Mouse (Mus musculus): ENCODE measurements around the gene Tspo. TPM values are rescaled to one million over a fixed set of nuclear protein-coding genes. Genes with fewer than 3 reads are reported as not detected.
A peak's percentile ranks its signal among the peaks of the same experiment; 100 is the strongest.

Tspo gene
- total RNA-seq, 2 experiments from 2014 or later = 51.5 to 74.4 TPM

DNA sequence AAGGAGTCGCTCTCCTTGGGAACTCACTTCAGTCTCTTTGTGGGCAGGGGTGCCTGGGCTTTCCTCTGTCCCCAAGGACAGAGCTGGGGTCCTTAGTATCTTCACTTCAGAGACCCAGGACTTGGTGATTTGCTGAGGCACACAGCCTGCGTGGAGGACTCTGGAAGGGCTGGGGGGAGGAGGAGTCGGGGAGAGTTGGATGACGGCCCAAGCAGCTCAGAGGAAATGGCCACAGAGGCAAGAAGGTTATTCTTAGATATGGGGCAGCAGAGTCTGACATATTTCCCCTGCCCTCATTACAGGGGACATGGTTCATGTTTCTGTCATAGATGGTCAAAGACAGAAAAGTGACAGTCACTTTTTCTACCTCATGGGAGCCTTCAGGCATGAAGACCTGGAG is 23.5 kb upstream of the Tspo start:
- ATAC-seq (replicated peaks; ENCODE audit: low FRiP score, poor library complexity, severe bottlenecking) = no peak

DNA sequence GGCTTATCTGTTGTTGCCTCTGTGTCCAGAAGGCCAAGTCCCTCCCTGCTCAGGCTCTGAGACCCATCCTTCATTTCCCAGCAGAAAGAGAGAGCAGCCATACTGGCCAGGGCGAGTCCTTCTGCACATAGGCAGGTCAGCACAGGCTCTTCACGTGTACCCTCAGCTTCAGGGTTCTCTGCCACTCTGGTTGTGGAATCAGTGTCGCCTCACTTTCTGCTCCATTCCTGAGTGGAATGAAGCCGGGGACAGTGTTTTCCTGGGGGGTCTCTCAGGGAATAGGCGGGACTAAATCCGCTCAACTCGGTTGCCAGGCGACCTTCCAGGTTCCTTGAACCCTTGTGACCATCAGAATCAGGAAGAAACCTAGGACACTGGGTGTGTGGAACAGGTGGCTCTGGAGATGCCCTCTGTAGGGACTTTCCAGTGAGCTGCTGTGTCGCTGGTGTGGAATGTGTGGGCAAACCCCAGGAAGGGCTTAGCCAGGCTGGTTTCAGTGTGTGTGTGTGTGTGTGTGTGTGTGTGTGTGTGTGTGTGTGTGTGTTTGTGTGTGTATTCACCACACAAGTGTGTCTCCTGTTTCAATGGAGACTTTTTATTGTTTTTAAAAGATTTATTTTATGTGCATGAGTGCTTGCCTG is 21.6 kb upstream of the Tspo start:
- no peak for ATAC-seq (replicated peaks; ENCODE audit: low FRiP score, poor library complexity, severe bottlenecking)

DNA sequence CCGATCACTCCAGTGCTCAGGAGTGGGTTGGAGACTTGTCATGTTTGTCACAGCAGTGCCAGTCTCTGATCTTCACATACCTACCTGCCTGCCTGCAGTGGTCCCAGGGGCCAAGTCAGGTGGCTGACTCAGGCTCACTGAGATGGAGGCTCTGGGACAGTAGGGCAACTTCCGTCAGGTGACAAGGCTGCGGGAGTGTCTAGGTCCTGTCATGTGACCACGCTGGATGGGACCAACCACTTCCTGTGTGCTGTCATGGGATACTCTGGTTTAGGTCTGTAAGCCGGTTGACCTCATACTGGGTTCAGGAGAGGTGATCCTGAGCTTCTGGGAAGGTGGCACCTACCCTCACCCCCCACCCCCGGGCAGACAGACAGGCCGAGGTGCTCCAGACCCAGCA is 17.4 kb upstream of the Tspo start:
- no peak for ATAC-seq (replicated peaks; ENCODE audit: low FRiP score, poor library complexity, severe bottlenecking)

DNA sequence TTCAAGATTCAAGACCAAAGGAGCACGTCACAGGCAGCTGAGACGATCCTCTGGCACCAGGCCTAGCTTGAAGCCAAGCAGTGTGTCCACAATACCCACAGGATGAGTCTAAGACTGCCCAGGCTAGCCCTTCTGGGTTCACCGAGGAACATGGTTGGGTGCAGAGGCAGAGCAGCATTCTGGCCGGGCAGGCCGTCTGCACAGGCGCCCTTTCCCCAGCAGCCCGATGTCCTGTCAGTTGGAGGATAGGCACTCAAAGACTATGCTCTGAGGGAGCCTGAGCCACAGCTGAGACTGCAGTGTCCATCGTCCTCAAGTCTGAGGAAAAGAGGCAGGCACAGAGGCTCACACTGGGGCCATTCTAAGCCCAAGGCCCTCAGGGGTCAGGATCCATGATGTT is 16.2 kb upstream of the Tspo start:
- no peak for ATAC-seq (replicated peaks; ENCODE audit: low FRiP score, poor library complexity, severe bottlenecking)

DNA sequence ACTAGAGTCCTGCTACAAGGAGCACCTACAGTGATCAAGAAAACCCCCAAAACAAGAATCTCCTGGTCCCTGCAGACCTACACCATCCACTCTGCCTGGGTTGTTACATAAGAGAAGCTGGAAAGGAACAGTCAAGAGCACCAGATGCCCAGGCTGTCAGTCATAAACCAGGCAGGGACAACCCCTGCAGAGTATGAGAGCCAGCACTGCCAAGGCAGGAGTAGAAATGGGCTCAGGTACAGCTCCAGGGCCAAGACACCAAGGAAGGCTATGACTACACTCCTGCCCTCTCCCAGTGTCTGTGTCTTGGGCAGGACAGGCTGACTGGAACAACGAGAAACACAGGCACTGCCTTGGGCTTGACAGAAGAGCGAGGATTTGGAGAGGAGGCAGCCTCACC is 13.3 kb upstream of the Tspo start:
- no peak for ATAC-seq (replicated peaks; ENCODE audit: low FRiP score, poor library complexity, severe bottlenecking)

DNA sequence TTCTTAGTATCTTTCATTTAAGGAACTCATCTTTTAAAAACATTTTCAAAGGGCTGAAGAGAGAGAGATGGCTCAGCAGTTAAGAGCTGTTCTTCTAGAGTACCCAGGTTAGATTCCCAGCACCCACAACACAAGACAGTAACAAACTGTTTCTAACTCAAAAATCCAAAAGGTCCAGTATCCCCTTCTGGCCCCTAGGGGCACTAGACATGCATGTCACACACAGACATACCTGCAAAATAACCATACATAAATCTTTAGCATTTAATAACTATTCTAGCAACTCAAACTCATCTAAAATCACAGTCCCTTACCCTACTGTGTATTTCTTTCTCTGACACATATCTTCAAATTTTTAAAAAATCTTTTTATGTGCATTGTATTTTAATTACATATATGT is 9.6 kb upstream of the Tspo start:
- ATAC-seq (replicated peaks; ENCODE audit: low FRiP score, poor library complexity, severe bottlenecking) = no peak

DNA sequence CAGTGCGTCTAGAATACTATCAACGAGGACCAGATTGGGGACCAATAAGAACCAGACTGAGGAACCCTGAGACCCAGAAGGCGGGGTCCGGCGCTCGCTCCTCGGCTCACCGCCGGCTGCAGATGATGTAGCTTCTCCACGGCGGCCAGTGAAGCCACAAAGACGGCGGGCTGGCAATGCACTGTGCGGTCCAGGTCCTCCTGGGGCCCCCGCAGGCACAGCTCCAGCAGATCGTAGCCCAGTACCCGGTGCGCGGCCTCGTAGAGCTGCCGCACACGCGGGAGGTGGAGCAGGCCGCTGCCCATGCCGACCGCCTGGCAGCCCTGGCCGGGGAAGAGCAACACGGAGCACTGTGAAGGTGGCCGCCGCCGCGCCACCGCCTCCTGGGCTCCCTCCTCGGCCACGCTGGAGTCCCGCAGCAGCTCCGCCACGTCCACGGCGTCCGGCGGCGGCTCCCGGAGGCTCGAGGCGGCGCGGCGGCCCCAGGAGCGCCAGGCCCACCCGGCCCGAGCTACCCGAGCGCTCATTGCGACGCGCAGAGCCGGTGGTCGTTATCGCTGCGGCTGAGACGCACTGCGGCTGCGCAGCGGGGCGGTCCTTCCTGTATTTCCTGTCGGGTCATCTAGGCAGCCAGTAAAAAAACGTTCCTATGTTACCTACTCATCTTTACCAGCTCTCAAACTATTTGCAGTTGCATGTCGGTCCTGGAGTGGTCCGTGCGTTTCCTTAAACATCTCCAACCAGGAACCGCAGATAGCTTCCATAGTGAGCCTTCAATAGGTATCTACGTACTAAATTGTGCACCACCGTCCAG is 8.0 kb upstream of the Tspo start:
- peak; percentile 95 for ATAC-seq (replicated peaks; ENCODE audit: low FRiP score, poor library complexity, severe bottlenecking)

DNA sequence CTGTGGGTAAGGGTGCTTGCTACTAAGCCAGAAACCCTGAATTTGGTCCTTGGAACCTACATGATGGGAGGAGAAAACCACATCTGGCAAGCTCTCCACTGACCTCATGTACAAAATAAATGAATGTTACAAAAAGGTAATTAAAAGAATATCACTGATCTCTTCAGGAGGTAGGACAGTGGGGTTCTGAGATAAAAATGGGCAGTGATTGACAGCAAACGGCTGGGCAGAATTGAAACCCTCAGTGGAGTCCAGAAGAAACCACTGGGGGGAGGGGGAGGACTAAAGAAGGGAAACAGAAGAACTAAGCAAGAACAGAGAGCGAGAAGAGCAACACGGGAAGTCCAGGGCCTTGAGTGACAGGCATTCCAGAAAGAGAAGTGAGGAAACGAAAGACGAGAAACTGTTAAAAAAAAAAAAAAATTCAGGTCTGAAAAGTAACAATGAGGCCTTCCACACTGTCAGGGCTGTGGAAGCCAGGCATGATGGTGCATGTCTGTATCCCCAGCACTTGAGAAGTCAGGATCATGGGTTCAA is 2.4 kb upstream of the Tspo start:
- no peak for ATAC-seq (replicated peaks; ENCODE audit: low FRiP score, poor library complexity, severe bottlenecking)

DNA sequence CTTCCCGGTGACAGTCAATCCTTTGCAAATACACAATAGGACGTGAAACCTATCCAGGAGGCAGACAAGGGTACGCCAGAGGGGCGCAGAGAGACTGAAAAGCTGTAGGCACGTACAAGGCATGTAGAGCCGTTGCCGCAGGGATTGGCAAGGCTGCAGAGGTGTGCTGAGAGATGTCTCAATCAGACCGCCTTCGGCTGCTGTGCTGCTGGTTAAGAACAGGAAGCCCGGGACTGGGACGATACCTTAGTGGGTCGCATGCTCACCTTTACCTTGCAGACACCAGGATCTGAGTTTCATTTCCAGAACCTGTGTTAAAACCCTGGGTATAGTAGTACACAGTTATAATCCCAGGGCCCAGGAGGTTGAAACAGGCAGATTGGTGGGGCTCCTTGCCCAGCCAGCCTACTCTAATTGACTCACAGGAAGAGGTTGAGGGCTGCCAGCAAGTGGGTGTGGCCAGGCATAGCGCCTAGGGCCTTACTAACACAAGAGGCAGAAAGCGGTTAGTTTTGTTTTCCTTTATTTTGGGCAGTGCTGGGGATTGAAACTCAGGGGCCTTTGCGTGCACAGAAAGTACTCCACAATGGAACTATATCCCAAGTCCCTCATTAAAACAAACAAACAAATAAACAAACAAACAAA is 644 bp upstream of the Tspo start:
- ATAC-seq (replicated peaks; ENCODE audit: low FRiP score, poor library complexity, severe bottlenecking) = peak; percentile 34

DNA sequence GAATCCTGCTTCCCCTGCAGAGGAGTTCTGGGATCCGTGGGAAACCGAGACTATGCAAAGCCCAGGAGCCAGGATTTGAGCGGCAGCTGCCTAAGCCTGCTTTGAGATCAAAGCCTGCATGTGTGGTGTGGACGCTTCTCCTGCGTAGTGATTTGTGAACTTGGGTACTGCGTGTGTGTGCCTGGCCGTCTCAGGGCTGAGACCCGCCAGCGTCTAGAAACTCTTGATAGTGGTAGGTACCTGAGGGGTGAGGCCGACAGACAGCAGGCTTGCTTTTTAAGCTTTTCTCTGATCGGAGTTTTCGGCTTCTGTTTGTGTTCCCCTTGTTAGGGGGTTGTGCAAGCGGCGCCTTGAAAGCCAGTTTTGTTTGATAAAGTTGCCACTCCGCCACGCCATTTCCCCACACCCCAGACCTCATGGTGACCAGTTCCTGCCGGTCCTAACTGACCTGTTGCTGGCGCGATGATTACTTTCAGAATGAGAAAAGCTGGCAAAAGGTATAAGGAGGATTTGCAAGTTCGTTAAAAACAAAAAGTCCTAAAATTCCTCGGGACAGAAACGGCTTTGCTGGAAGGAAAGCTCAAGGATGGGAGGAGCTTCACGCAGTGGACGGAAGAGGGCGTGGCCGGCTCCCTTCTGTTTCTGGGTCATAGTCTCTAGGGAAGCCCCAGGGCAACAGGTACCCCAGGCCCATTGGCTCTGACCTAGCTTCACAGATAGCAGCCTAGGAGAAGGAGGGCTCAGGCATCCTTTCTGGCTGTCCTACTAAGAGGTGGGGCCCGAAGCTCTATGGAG is 662 bp downstream of the Tspo start:
- peak; percentile 60 for ATAC-seq (replicated peaks; ENCODE audit: low FRiP score, poor library complexity, severe bottlenecking)

DNA sequence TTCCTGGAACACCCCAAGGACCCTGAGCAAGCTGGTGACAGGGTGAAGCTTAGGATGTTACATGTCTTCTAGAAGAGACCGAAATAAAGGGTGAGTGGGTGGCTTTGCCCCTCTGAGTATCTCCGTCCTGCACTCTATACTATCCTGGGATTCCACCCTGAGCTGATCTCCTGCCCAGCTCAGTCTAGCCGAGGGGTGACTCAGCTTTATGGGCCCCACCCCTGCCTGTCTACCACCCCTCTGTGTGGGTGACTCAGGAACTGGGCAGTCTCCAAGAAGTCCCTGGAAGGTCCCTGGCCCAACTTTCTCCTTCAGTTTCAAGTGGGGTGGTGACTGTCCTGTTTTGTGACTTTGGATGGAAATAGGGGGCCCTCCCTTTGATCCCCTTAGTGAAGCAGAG is 2.0 kb downstream of the Tspo start:
- ATAC-seq (replicated peaks; ENCODE audit: low FRiP score, poor library complexity, severe bottlenecking) = peak; percentile 79

DNA sequence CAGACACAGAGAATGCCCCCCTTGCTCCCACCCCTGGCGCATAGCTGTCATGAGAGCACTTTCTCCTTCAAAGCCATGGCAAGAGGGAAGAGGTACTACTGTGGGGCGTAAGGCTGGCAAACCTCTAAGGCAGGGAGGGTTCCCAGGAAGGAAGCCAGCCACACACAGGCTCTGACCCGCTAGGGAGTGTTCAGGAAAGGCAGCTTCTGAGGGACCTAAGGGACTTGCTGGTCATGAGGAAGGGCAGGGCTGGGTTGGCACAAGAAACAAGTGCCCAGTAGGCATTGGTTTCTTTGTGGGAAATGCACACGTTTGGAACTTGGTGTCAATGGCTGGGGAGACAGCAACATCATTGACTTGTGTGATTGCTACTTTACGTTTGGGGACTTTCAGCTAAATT is 2.6 kb downstream of the Tspo start:
- ATAC-seq (replicated peaks; ENCODE audit: low FRiP score, poor library complexity, severe bottlenecking) = no peak

DNA sequence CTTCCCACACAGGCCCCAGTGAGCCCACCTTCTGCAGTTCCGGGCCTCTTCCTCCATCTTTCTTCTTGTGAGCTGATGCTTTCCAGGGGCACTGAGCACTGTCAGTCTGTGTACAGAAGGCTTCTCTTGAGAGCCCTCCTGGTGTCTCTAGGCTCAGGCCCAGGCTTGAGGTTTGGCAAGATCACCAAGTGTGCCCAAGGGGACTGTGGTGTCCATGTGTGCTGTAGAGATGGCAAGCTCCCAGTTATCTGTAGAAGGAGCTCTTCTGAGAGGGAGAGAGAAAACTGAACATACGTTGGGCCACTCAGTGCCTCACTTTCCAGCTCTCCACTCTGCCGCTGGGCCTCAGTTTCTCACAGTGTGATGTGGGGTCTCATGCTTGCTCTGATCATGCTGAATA is 4.3 kb downstream of the Tspo start:
- no peak for ATAC-seq (replicated peaks; ENCODE audit: low FRiP score, poor library complexity, severe bottlenecking)

DNA sequence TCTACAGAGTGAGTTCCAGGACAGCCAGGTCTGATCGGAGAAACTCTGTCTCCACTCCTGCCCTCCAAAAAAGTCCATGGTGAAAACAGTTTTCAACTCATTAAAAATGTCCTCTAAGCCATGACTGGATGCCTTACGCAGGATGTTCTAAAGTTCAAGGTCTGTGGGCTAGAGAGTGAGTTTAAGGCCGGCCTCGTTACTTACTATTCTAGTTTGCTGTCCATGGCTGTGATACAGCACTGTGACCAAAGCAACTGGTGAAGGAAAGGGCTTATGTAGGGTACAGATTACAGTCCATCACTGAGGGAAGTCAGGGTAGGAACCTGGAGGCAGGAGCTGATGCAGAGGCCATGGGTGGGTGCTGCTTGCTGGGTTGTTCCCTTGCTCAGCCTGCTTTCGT is 5.2 kb downstream of the Tspo start:
- no peak for ATAC-seq (replicated peaks; ENCODE audit: low FRiP score, poor library complexity, severe bottlenecking)

DNA sequence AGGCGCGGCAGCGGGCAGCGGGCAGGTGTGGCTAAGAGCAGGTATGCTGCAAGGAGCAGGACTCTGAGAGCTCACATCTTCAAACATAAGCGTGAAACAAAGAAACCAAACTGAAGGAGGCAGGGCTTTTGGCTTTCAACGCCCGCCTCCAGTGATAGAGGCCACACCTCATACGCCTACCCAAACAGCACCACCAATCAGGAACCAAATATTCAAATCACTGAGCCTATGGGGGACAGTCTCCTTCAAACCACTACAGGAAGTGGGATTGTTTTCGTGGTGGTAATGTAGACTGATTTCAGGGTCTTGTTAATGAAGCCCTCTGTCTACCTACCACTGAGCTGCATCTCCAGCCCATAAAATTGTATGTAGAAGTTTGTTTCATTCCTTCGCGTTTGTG is 6.3 kb downstream of the Tspo start:
- no peak for ATAC-seq (replicated peaks; ENCODE audit: low FRiP score, poor library complexity, severe bottlenecking)

DNA sequence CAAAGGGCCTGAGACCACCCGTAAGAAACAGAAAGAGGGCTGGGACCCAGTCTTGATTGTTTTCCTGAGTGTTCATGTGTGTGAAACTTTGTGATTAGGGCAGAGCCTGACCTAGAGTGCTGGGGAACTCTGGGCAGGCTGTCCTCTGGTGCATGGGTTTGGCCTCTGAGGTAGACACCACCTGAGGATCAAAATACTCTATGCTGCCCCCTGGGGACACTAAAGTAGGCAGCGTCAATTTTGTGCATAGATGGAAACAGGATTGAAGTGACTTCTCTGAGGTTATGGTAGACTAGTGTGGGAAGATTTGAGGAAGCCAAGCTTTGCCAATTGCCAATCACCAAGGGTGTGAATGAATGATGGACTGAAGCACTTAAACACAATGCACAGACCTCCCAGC is 7.2 kb downstream of the Tspo start:
- peak; percentile 48 for ATAC-seq (replicated peaks; ENCODE audit: low FRiP score, poor library complexity, severe bottlenecking)

DNA sequence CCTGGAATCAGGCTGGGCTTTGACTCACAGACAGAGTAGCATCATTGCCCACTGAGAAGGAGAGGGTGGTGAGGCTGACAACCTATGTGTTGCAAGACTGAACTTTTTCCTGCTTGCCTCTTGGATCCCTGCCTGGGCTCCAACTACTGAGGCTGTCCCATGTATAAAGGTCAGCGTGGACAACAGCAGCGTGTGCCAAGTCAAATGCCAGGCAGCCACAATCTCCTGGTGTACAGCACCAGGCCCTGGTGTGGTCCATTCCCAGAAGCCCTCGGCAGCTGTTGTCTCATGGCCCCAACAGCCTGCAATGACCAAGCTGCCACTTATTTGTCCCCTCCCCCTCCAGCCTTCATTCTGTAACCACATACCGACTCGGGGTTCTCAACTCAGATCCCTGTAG is 8.2 kb downstream of the Tspo start:
- no peak for ATAC-seq (replicated peaks; ENCODE audit: low FRiP score, poor library complexity, severe bottlenecking)

DNA sequence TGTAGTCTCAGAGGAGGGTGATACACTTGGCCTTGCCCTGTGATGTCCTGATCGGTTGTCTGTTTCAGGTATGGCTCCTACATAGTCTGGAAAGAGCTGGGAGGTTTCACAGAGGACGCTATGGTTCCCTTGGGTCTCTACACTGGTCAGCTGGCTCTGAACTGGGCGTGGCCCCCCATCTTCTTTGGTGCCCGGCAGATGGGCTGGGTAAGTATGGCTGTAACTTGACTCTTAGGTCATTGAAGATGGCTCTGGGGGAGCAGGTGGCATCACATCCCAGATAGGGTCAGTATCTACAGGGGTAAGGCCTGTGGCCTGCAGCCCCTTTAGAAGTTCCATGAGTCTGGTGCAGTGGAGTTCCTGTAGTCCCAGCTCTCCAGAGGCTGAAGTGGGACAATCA is 8.7 kb downstream of the Tspo start:
- no peak for ATAC-seq (replicated peaks; ENCODE audit: low FRiP score, poor library complexity, severe bottlenecking)

DNA sequence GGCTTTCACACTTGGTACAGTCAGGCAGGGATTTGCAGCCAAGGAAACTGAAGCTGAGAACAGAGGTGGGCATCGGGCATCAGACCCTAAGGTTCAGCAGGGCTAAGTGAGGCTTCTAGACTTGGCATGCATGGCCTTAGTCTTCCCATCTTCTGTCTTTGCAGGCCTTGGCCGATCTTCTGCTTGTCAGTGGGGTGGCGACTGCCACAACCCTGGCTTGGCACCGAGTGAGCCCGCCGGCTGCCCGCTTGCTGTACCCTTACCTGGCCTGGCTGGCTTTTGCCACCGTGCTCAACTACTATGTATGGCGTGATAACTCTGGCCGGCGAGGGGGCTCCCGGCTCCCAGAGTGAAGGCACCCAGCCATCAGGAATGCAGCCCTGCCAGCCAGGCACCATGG is 10.2 kb downstream of the Tspo start:
- no peak for ATAC-seq (replicated peaks; ENCODE audit: low FRiP score, poor library complexity, severe bottlenecking)

DNA sequence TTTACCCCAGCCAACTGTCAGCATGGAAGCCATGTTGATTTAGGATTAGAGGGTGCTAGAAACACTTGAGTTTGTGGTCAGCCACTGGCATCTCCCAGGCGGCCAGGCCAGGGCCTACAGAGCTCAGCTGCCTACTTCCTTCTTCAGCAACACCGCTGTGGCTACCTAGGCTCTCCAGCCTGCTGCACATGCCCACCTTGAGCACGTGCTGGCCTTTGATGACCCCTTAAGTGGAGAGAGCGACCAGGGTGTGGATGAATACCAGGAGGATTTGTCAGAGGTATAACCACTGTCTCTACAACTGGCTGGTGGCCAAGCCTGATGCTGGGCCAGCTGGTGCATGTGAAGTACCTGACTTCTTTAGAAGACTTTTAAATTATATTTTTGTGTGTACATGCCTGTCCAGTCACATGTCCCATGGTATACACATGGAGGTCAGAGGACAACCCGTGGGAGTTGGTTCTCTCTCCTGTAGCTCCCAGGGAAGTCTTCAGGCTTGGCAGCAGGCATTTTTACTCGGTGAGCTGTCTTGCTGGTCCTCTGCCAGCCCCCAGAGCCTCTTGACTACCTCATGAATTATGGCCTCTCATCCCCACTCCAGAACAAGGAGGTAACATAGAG is 11.4 kb downstream of the Tspo start:
- ATAC-seq (replicated peaks; ENCODE audit: low FRiP score, poor library complexity, severe bottlenecking) = no peak

Measured in erythroblast, adult 5-6 weeks (primary cell).